Mouse (Mus musculus) G1E (cell line): ENCODE data around the gene Zfp398.

ENCODE experiments used
- CTCF ChIP-seq: IDR thresholded peaks from 2 replicates; pipeline ENCODE4 v1.5.1; 2012; ENCODE audit warnings: low read depth, low read length, inconsistent platforms, mixed read lengths
- GATA1 ChIP-seq: IDR thresholded peaks from 2 replicates; pipeline ENCODE4 v1.6.1; 2012; ENCODE audit warnings: borderline replicate concordance, low read length, inconsistent platforms, mixed read lengths
- GATA2 ChIP-seq: IDR thresholded peaks from 2 replicates; pipeline ENCODE4 v1.6.1; 2012; ENCODE audit warnings: low read depth, low read length, inconsistent platforms, borderline replicate concordance
- TAL1 ChIP-seq: conservative IDR thresholded peaks from 2 replicates; pipeline ENCODE4 v1.6.1; 2012; ENCODE audit warnings: low read depth, low read length, inconsistent platforms, mixed read lengths

DNA sequence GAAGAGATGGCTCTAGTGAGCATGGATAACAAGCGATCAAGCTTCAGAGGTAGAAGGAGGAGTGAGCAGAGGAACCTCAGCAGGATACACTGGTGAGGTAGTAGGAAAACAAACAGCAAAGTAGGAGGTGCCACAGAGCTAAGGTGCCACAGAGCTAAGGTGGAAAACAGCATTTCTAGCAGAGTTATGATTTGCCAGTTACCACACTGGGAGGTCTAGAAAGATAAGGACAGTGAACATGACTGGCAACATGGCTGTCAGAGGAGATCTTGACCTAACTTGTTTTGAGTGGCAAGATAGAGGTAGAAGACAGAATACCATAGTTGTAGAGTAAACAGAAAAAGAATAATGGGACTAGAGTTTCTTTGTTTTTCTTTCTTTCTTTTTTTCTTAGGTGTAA lies 6.9 kb downstream of the Zfp398 start:
- TF ChIP-seq TAL1 (no peak), CTCF (no peak), GATA1 (no peak), GATA2 (no peak)
